Mouse (Mus musculus): ENCODE data around the gene AW549877. TPM values are rescaled to one million over a fixed set of nuclear protein-coding genes. Genes with fewer than 3 reads are reported as not detected.

The AW549877 gene
- polyA plus RNA-seq, 1 experiment = 0.48 TPM

DNA sequence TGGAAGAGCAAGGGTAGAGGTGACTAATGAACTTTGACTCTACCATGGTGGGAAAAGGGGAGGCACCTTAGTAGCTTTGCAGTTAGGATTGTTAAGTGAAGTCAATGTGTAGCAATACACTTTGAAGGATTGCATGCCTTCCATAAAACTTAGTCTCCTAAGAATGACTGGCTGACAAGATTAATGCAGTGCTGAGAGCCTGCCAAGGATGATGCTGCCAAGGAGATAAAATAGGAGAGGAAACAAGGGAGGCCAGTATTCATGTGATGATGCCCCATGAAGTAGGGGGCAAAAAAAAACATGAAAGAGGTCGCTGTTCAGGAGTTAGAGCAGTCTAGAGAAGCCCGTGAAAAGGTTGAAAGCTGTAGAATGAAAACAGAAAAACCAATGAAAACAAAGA, 10.7 kb downstream of the AW549877 start:
- no peak for TF ChIP-seq FLI1 (IDR thresholded peaks at IDR 0.05; ENCODE audit: low read length)
- Histone ChIP-seq H3K9me3 (no peaks in the 10 kb centered on the region), H3K27me3 (replicated peaks) (no peaks in the 10 kb centered on the region), H3K36me3 (replicated peaks; ENCODE audit: low read length) (peaks cover 78% of the 10 kb centered on the region), H3K4me1 (peaks cover 14% of the 10 kb centered on the region; the same call in 1 of the 2 replicates), H3K4me3 (replicated peaks) (no peak overlapping the region)

GRCm38 (mm10) chr15:3982732-3983131, 12.8 kb downstream of the AW549877 start:
- H3K4me3 ChIP-seq (replicated peaks) = no peak overlapping the region
- no peaks in the 10 kb centered on the region for H3K9me3 ChIP-seq
- no peaks in the 10 kb centered on the region for H3K27me3 ChIP-seq (replicated peaks)
- TF ChIP-seq GATA1 (IDR thresholded peaks at IDR 0.05; ENCODE audit: borderline replicate concordance, low read length) (no peak), FLI1 (IDR thresholded peaks at IDR 0.05; ENCODE audit: low read length) (no peak)
- peaks cover 23% of the 10 kb centered on the region for H3K4me1 ChIP-seq
- peaks cover 58% of the 10 kb centered on the region for H3K36me3 ChIP-seq (replicated peaks; ENCODE audit: low read length)

DNA sequence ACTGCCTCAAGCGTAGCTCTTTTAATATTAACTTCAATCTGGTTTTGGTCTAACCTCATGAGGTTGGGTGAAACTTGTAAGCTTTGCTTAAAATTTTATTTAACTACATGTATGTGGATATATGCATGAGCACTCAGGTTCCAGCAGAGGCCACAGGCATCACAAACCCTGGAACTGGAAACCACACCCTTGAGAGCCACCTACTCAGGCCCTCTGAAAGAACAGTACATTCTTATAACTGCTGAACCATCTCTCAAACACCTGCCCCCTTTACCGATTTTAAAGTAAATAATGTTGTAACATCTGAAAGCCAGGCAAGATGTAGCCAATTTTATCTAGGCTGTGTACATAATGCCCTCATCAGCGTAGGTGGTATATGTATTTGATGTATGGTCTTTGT, 15.7 kb downstream of the AW549877 start:
- Histone ChIP-seq H3K36me3 (replicated peaks; ENCODE audit: low read length) (peaks cover 41% of the 10 kb centered on the region), H3K9me3 (no peaks in the 10 kb centered on the region), H3K27me3 (replicated peaks) (no peaks in the 10 kb centered on the region), H3K4me1 (peaks cover 19% of the 10 kb centered on the region), H3K4me3 (replicated peaks) (peak overlapping the region; percentile 93)
- TF ChIP-seq FLI1 (IDR thresholded peaks at IDR 0.05; ENCODE audit: low read length) (no peak), GATA1 (IDR thresholded peaks at IDR 0.05; ENCODE audit: borderline replicate concordance, low read length) (no peak)

DNA sequence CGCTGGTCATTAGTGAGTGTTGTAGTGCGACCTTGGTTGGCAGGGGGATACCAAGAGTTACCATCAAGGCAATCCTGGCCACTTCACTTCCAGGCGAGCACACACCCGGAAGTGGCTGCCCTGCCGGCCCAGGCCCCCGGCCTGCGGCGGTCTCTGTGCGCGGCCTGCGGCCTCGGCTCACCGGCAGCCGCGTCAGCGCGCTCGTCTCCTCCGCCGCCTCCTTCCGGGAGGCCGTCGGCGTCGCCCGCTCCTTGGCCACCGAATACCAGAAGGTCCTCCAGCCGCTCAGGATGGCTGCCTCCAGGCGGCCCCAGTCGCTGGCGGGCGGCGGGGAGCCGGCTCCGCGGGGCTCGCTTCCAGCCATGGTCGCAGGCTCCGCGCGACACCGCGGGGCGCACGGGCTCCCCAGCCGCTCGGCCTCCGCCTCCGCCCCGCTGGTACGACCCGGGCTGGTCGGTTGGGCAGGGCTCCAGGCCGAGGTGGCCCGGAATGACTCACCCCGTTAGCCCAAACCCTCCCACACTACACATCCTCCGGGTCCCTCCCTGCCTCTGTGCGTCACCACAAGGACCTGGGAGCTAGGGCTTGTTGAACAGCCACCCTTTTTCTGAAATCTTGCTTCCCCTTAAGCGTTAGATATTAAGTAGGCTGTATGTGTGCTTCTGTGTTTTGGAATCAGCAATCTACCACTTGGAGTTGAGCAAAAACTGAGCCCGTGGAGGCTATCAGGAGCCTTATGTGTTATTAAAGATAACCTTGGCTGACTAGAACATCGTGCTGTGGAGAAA, 16.3 kb downstream of the AW549877 start, which contains the start of gene Fbxo4:
Gene Fbxo4, minus strand, starts transcription at position 513 of the 788 bp plus-strand sequence.
- no peaks in the 10 kb centered on the region for H3K27me3 ChIP-seq (replicated peaks)
- H3K4me1 ChIP-seq = peaks cover 13% of the 10 kb centered on the region
- peaks cover 39% of the 10 kb centered on the region for H3K36me3 ChIP-seq (replicated peaks; ENCODE audit: low read length)
- TF ChIP-seq GATA1 (IDR thresholded peaks at IDR 0.05; ENCODE audit: borderline replicate concordance, low read length) (no peak), FLI1 (IDR thresholded peaks at IDR 0.05; ENCODE audit: low read length) (no peak)
- no peaks in the 10 kb centered on the region for H3K9me3 ChIP-seq
- H3K4me3 ChIP-seq (replicated peaks) = peak within 1 kb of the TSS; percentile 93

DNA sequence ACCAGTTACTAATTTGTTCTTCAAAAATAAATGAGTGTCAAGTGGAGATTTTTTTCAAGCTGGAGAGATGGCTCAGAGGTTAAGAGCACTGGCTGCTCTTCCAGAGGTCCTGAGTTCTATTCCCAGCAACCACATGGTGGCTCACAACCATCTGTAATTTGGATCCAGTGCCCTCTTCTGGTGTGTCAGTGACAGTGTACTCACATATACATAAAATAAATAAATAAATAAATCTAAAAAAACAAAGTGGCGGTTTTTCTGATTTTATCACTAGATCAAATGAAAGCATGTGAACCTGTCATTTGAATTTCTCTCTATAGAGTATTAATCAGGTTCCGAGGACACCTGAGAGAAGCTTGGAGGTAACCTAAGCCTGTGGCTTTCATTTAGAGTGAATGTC, 17.3 kb downstream of the AW549877 start:
- TF ChIP-seq FLI1 (IDR thresholded peaks at IDR 0.05; ENCODE audit: low read length) (no peak), GATA1 (IDR thresholded peaks at IDR 0.05; ENCODE audit: borderline replicate concordance, low read length) (no peak)
- no peaks in the 10 kb centered on the region for H3K9me3 ChIP-seq
- no peak overlapping the region for H3K4me3 ChIP-seq (replicated peaks)
- peaks cover 13% of the 10 kb centered on the region for H3K4me1 ChIP-seq
- H3K36me3 ChIP-seq (replicated peaks; ENCODE audit: low read length) = peaks cover 29% of the 10 kb centered on the region
- no peaks in the 10 kb centered on the region for H3K27me3 ChIP-seq (replicated peaks)

DNA sequence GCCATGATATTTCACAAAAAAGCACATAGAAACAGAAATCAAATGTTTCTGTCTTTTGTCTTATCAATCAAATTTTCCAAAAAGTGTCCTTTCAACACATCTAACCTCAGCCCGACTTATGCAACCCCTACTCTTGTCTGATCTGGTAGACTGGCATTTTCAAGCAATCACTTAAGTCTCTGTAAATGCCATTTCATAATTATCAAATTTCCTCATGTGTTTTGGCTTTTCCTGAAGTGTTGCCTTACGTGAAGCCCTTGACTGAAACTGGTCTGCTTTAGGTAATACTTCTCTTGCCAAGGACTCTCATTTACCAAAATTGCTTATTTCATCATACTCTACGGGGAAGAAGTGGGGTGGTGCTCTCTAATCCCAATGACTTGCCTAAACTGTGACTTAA, 22.2 kb downstream of the AW549877 start:
- Histone ChIP-seq H3K4me1 (no peaks in the 10 kb centered on the region), H3K9me3 (no peaks in the 10 kb centered on the region), H3K36me3 (replicated peaks; ENCODE audit: low read length) (peaks cover 36% of the 10 kb centered on the region), H3K27me3 (replicated peaks) (no peaks in the 10 kb centered on the region), H3K4me3 (replicated peaks) (no peak overlapping the region)
- TF ChIP-seq GATA1 (IDR thresholded peaks at IDR 0.05; ENCODE audit: borderline replicate concordance, low read length) (no peak), FLI1 (IDR thresholded peaks at IDR 0.05; ENCODE audit: low read length) (no peak)

GRCm38 (mm10) chr15:3970193-3970592, 25.4 kb downstream of the AW549877 start:
- peaks cover 34% of the 10 kb centered on the region for H3K36me3 ChIP-seq (replicated peaks; ENCODE audit: low read length)
- no peaks in the 10 kb centered on the region for H3K4me1 ChIP-seq
- no peaks in the 10 kb centered on the region for H3K9me3 ChIP-seq
- H3K27me3 ChIP-seq (replicated peaks) = no peaks in the 10 kb centered on the region
- no peak overlapping the region for H3K4me3 ChIP-seq (replicated peaks)
- TF ChIP-seq FLI1 (IDR thresholded peaks at IDR 0.05; ENCODE audit: low read length) = no peak
- no peak for TF ChIP-seq GATA1 (IDR thresholded peaks at IDR 0.05; ENCODE audit: borderline replicate concordance, low read length)

DNA sequence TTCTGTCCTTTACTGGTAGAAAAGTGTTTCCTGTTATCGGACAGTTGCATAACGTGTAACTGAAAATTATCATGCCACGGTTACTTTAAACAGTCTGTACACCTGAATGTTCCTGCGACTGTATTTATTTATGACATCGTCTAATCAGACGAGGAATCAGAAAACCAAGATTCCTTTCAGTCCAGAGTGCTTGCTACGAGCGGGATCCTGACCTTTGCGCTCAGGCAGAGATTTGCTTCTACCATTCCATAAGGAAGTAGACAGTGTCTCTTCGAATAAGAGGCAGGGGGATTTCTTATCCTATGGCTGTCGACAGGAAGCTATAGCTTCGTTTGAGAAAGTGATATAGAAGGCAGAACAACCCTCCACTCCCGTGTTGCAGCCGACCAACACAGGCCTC, 25.8 kb downstream of the AW549877 start:
- Histone ChIP-seq H3K27me3 (replicated peaks) (no peaks in the 10 kb centered on the region), H3K9me3 (no peaks in the 10 kb centered on the region), H3K36me3 (replicated peaks; ENCODE audit: low read length) (peaks cover 32% of the 10 kb centered on the region), H3K4me3 (replicated peaks) (no peak overlapping the region), H3K4me1 (no peaks in the 10 kb centered on the region)
- TF ChIP-seq GATA1 (IDR thresholded peaks at IDR 0.05; ENCODE audit: borderline replicate concordance, low read length) (no peak), FLI1 (IDR thresholded peaks at IDR 0.05; ENCODE audit: low read length) (no peak)

DNA sequence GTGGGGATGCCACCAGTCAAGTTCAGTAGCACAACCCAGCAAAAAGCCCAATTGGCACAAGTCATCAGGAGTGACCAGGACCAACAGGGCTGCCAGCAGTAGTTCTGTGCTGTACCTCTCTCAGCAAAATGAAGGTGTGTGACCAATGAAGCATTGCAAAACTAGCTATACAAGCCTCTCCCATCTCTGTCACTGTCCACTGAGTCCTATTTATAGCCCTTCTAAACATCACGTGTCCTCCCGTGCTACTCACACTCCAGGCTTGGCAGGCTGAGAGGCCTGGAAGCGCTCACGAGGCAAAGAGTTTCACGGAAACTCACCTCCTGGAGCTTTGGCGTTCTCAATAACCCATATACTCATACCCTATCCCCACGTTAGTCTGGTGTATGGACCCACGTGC, 33.3 kb downstream of the AW549877 start:
- H3K4me1 ChIP-seq = peaks cover 4% of the 10 kb centered on the region; the same call in 1 of the 2 replicates
- no peak for TF ChIP-seq FLI1 (IDR thresholded peaks at IDR 0.05; ENCODE audit: low read length)
- TF ChIP-seq GATA1 (IDR thresholded peaks at IDR 0.05; ENCODE audit: borderline replicate concordance, low read length) = no peak
- H3K9me3 ChIP-seq = no peaks in the 10 kb centered on the region
- H3K4me3 ChIP-seq (replicated peaks) = no peak overlapping the region
- no peaks in the 10 kb centered on the region for H3K27me3 ChIP-seq (replicated peaks)
- H3K36me3 ChIP-seq (replicated peaks; ENCODE audit: low read length) = peaks cover 3% of the 10 kb centered on the region

GRCm38 (mm10) chr15:3960094-3960493, 35.5 kb downstream of the AW549877 start:
- H3K36me3 ChIP-seq (replicated peaks; ENCODE audit: low read length) = no peaks in the 10 kb centered on the region
- H3K9me3 ChIP-seq = no peaks in the 10 kb centered on the region
- TF ChIP-seq GATA1 (IDR thresholded peaks at IDR 0.05; ENCODE audit: borderline replicate concordance, low read length) (no peak), FLI1 (IDR thresholded peaks at IDR 0.05; ENCODE audit: low read length) (no peak)

More at GRCm38 (mm10) chr15:3960094-3960493, 35.5 kb downstream of the AW549877 start:
- Histone ChIP-seq H3K4me1 (peaks cover 4% of the 10 kb centered on the region; the same call in 1 of the 2 replicates), H3K4me3 (replicated peaks) (no peak overlapping the region), H3K27me3 (replicated peaks) (no peaks in the 10 kb centered on the region)

Data from megakaryocyte, embryonic 14.5 days (primary cell).